Mouse (Mus musculus) hindbrain, embryonic 16.5 days (tissue): Measurements from ENCODE around the gene Olfr474. TPM values are rescaled to one million over a fixed set of nuclear protein-coding genes. Genes with fewer than 3 reads are reported as not detected.
"Not testable (repeated sequence)": the region's sequence is repeated elsewhere in the genome, so short reads cannot be mapped to it uniquely, and the experiment has no call there.

ENCODE experiments used
- ATAC-seq: fragments of 200-750 bp; cut with Nextera tagmentation; 2 replicates; pipeline ENCODE4 v1.8.0; 2017; ENCODE audit warnings: moderate TSS enrichment, moderate library complexity
- H3K27ac ChIP-seq: fragments of 300-500 bp; sonication (generic); 2 replicates; pipeline ENCODE4 v1.5.1; 2014; ENCODE audit warnings: low read depth, mild to moderate bottlenecking, control low read depth, low read length, moderate library complexity
- H3K27me3 ChIP-seq: fragments of 300-500 bp; sonication (generic); replicated peaks from 2 replicates; pipeline ENCODE4 v1.6.1; 2014; ENCODE audit warnings: low read length; ENCODE audit not compliant: control insufficient read depth, insufficient read depth
- H3K36me3 ChIP-seq: fragments of 300-500 bp; sonication (generic); 2 replicates; pipeline ENCODE4 v1.6.1; 2014; ENCODE audit warnings: mild to moderate bottlenecking, low read length, moderate library complexity, mixed read lengths; ENCODE audit not compliant: control insufficient read depth, insufficient read depth
- H3K4me1 ChIP-seq: fragments of 300-500 bp; sonication (generic); 2 replicates; pipeline ENCODE4 v1.6.1; 2014; ENCODE audit warnings: low read depth, low read length; ENCODE audit not compliant: control insufficient read depth, insufficient read depth
- H3K4me2 ChIP-seq: fragments of 300-500 bp; sonication (generic); 2 replicates; pipeline ENCODE4 v1.6.1; 2014; ENCODE audit warnings: mild to moderate bottlenecking, low read length, control low read depth, moderate library complexity
- H3K4me3 ChIP-seq: fragments of 300-500 bp; sonication (generic); 2 replicates; pipeline ENCODE4 v1.5.1; 2014; ENCODE audit warnings: mild to moderate bottlenecking, low read length, control low read depth, moderate library complexity
- H3K9ac ChIP-seq: fragments of 300-500 bp; sonication (generic); 2 replicates; pipeline ENCODE4 v1.6.1; 2014; ENCODE audit warnings: low read depth, mild to moderate bottlenecking, control low read depth, low read length, moderate library complexity
- H3K9me3 ChIP-seq: fragments of 300-500 bp; sonication (generic); 2 replicates; pipeline ENCODE4 v1.6.1; 2014; ENCODE audit warnings: mild to moderate bottlenecking, low read length, moderate library complexity; ENCODE audit not compliant: control insufficient read depth
- WGBS: fragments of 180-500 bp; shearing (Covaris S2); extraction: QIAGEN DNeasy Blood & Tissue Kit; methylation state at CpG from one replicate; pipeline ENCODE4 v1.1.7; 2014; 5-methylcytosine and 5-hydroxymethylcytosine counted together
- polyA plus RNA-seq: library from polyadenylated mRNA; unstranded; fragments of >200 nt; fragmentation: Nextera tagmentation; extraction: Ambion mirVana; gene quantifications from 2 replicates; pipeline ENCODE4 v1.2.1, GENCODE M21; 2015

The Olfr474 gene
- not detected in 2 replicates for polyA plus RNA-seq

DNA sequence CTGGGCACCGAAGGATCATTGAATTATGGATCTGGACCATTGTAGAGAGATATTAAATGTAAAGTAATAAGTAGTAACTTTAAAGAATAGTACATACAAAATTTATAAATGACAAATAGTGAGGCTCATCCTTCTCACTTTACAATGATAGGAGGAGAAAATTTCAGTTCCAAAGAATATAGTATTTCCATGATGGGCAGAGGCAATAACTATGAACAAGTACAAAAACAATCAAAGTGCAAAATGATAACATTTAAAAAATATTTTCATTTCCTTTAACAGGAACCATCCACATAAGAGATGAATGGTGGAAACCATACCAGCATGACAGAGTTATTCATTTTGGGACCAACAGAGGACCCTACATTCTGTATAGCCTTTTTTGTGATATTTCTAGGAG is at the start of gene Olfr474:
Gene Olfr474, plus strand, starts transcription at position 301 of the 400 bp plus-strand sequence.
- ATAC-seq = no peak
- no peak within 1 kb of the TSS for H3K4me3 ChIP-seq
- no peak within 1 kb of the TSS for H3K9ac ChIP-seq
- WGBS = 79% methylated on average over 1 of the region's 1 CpGs
- H3K27ac ChIP-seq = no peak within 1 kb of the TSS
- no peaks in the 10 kb centered on the region for H3K4me1 ChIP-seq
- no peaks in the 10 kb centered on the region for H3K9me3 ChIP-seq
- no peak within 1 kb of the TSS for H3K4me2 ChIP-seq
- no peaks in the 10 kb centered on the region for H3K27me3 ChIP-seq
- H3K36me3 ChIP-seq = no peaks in the 10 kb centered on the region

- Histone ChIP-seq H3K36me3 (no peaks in the 10 kb centered on the region), H3K27me3 (no peaks in the 10 kb centered on the region), H3K4me2 (no peak within 1 kb of the TSS), H3K9ac (no peak within 1 kb of the TSS), H3K4me1 (no peaks in the 10 kb centered on the region), H3K4me3 (no peak within 1 kb of the TSS), H3K9me3 (no peaks in the 10 kb centered on the region), H3K27ac (no peak within 1 kb of the TSS)
- WGBS = 97% methylated on average over 1 of the region's 1 CpGs
- no peak for ATAC-seq
These were observed 24.3 kb upstream of the Olfr474 start, which contains the start of gene Olfr473 for GRCm38 (mm10) chr7:107930146-107930545. TSS of gene Olfr473 (plus strand) at chr7:107930446.

DNA sequence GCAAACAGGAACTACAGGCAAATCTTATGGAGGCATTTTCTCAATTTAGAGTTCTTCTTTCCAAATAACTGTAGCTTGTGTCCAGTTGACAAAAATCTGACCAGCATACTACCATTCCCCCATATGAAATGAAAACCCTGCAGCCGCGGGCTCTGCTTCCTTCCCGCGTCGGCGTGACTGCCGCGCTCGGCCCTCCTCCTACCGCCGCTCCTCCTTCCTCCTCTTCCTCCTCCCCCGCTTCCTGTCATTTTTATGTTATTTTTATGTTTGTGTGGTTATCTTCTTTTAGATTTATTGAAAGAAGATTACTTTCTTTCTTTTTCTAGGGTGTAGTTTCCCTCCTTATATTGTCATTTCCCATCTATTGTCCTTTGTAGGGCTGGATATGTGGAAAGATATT is 1.9 kb upstream of the Olfr474 start:
- H3K36me3 ChIP-seq, ATAC-seq, H3K4me3 ChIP-seq, H3K9me3 ChIP-seq, H3K4me2 ChIP-seq, H3K27me3 ChIP-seq, H3K27ac ChIP-seq, H3K9ac ChIP-seq, H3K4me1 ChIP-seq: not testable (repeated sequence)
- WGBS = 96% methylated on average over 12 of the region's 12 CpGs

DNA sequence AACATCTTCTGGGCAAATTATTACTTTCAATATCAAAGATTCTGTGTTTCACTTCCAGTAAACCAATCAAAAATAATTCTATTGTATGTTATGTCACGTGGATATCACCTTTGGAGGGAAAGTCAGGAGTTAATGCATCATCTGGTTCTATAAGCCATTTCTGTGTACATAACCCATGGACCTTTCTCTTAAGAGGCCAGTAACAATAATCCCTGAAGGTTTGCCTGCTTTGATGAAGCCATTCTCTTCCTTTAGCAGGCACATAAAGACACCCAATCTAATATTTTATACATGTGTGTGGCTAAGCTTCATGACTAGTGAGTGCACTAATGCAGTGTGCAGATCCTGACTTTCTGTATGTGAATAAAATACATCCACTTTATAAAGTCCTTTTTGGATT is 10.1 kb downstream of the Olfr474 start, which contains the start of gene Olfr476:
Gene Olfr476, plus strand, starts transcription at position 301 of the 400 bp plus-strand sequence.
- ATAC-seq = no peak
- 56% methylated on average over 1 of the region's 1 CpGs for WGBS
- H3K4me3 ChIP-seq = no peak within 1 kb of the TSS
- H3K9me3 ChIP-seq = no peaks in the 10 kb centered on the region
- H3K36me3 ChIP-seq = no peaks in the 10 kb centered on the region
- no peak within 1 kb of the TSS for H3K4me2 ChIP-seq
- H3K4me1 ChIP-seq = no peaks in the 10 kb centered on the region
- no peak within 1 kb of the TSS for H3K27ac ChIP-seq
- H3K9ac ChIP-seq = no peak within 1 kb of the TSS
- no peaks in the 10 kb centered on the region for H3K27me3 ChIP-seq

DNA sequence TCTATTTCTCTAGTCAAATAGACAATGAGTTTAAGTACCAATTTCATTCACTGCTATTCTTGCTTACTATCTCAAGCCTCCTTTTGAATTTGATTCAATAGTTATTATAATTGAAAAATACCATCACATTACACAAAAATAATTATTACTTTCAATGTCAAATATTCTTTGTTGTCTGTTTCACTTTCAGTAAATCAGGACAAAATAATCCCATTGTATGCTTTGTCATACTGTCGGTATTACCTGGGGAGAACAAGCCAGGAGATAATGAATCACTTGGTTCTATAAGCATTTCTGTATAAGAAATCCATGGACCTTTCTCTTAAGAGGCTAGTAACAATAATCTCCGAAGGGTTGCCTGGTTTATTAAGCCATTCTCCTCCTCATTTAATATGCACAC is 31.9 kb downstream of the Olfr474 start, which contains the start of gene Olfr477:
Gene Olfr477, plus strand, starts transcription at position 301 of the 400 bp plus-strand sequence.
- Histone ChIP-seq H3K4me1 (no peaks in the 10 kb centered on the region), H3K4me2 (no peak within 1 kb of the TSS), H3K36me3 (no peaks in the 10 kb centered on the region), H3K9ac (no peak within 1 kb of the TSS), H3K4me3 (no peak within 1 kb of the TSS), H3K9me3 (no peaks in the 10 kb centered on the region), H3K27ac (no peak within 1 kb of the TSS), H3K27me3 (no peaks in the 10 kb centered on the region)
- WGBS = 80% methylated on average over 2 of the region's 2 CpGs
- ATAC-seq = no peak

Other genes starting within 250 kb of the Olfr474 start
- gene Cyb5r2, start 196.6 kb upstream of the Olfr474 start, polyA plus RNA-seq = 0.35 and 0.44 TPM in 2 replicates
- not detected in 2 replicates for gene Ovch2, start 153.4 kb upstream of the Olfr474 start, polyA plus RNA-seq
- not detected in 2 replicates for gene Olfr467, start 142.4 kb upstream of the Olfr474 start, polyA plus RNA-seq
- gene Olfr469, start 129.1 kb upstream of the Olfr474 start, polyA plus RNA-seq = not detected in 2 replicates
- gene Olfr470, start 107.2 kb upstream of the Olfr474 start, polyA plus RNA-seq = not detected in 2 replicates
- not detected in 2 replicates for gene Olfr472, start 56.7 kb upstream of the Olfr474 start, polyA plus RNA-seq
- gene Olfr473, start 24.2 kb upstream of the Olfr474 start, polyA plus RNA-seq = not detected in 2 replicates
- not detected in 2 replicates for gene Olfr476, start 10.2 kb downstream of the Olfr474 start, polyA plus RNA-seq
- not detected in 2 replicates for gene Olfr477, start 32.0 kb downstream of the Olfr474 start, polyA plus RNA-seq
- gene Olfr478, start 79.3 kb downstream of the Olfr474 start, polyA plus RNA-seq = not detected in 2 replicates
- gene Olfr479, start 96.0 kb downstream of the Olfr474 start, polyA plus RNA-seq = not detected in 2 replicates
- gene Olfr480, start 112.7 kb downstream of the Olfr474 start, polyA plus RNA-seq = not detected in 2 replicates
- not detected in 2 replicates for gene Olfr481, start 125.2 kb downstream of the Olfr474 start, polyA plus RNA-seq
- 0.11 and 0.26 TPM in 2 replicates for gene Olfr482, start 142.9 kb downstream of the Olfr474 start, polyA plus RNA-seq
- not detected in 2 replicates for gene Olfr483, start 146.2 kb downstream of the Olfr474 start, polyA plus RNA-seq
- gene Olfr484, start 172.8 kb downstream of the Olfr474 start, polyA plus RNA-seq = not detected in 2 replicates
- gene Olfr485, start 205.2 kb downstream of the Olfr474 start, polyA plus RNA-seq = not detected in 2 replicates
- gene Olfr486, start 218.1 kb downstream of the Olfr474 start, polyA plus RNA-seq = not detected in 2 replicates